Mouse (Mus musculus) heart, adult 2 months (tissue): Measurements from ENCODE around the gene Cpd. TPM values are rescaled to one million over a fixed set of nuclear protein-coding genes. Genes with fewer than 3 reads are reported as not detected.

Experiments
- DNase-seq, 2 experiments: peaks; one replicate each; pipeline ENCODE4 v3.0.0; 2021
- H3K27ac ChIP-seq: fragments of 200-600 bp; 2 replicates; pipeline ENCODE4 v1.8.1; 2022
- H3K27me3 ChIP-seq: fragments of 200-500 bp; 2 replicates; pipeline ENCODE4 v1.6.1; 2012; ENCODE audit warnings: mild to moderate bottlenecking, low read length, inconsistent platforms, mixed read lengths; ENCODE audit not compliant: control insufficient read depth, insufficient read depth
- H3K36me3 ChIP-seq: fragments of 200-500 bp; 2 replicates; pipeline ENCODE4 v1.6.1; 2012; ENCODE audit warnings: low read length, inconsistent platforms; ENCODE audit not compliant: control insufficient read depth, insufficient read depth
- H3K4me1 ChIP-seq: fragments of 200-500 bp; 2 replicates; pipeline ENCODE4 v1.6.1; 2011; ENCODE audit warnings: low read length; ENCODE audit not compliant: control insufficient read depth, insufficient read depth
- H3K4me3 ChIP-seq: fragments of 200-600 bp; 2 replicates; pipeline ENCODE4 v1.8.1; 2022
- H3K79me2 ChIP-seq: fragments of 200-500 bp; replicated peaks from 2 replicates; pipeline ENCODE4 v1.6.1; 2012; ENCODE audit warnings: mild to moderate bottlenecking, inconsistent platforms, low read length, moderate library complexity, mixed read lengths; ENCODE audit not compliant: control insufficient read depth, insufficient read depth
- H3K9ac ChIP-seq: fragments of 200-500 bp; 2 replicates; pipeline ENCODE4 v1.6.1; 2012; ENCODE audit warnings: low read depth, mild to moderate bottlenecking, control low read depth, inconsistent platforms, low read length, mixed read lengths
- CTCF ChIP-seq: fragments of 200-600 bp; IDR thresholded peaks from 2 replicates; pipeline ENCODE4 v1.8.1; 2022; ENCODE audit warnings: antibody characterized with exemption, mild to moderate bottlenecking, moderate library complexity
- EP300 ChIP-seq: fragments of 200-500 bp; IDR thresholded peaks from 2 replicates; pipeline ENCODE4 v1.6.1; 2011; ENCODE audit warnings: low read depth, low read length, control low read depth; ENCODE audit not compliant: insufficient read depth
- POLR2A ChIP-seq: fragments of 200-500 bp; IDR thresholded peaks from 2 replicates; pipeline ENCODE4 v1.6.1; 2011; ENCODE audit warnings: mild to moderate bottlenecking, low read depth, low read length, control low read depth; ENCODE audit not compliant: insufficient read depth
- WGBS: fragments of 180-500 bp; shearing (Covaris S2); methylation state at CpG from one replicate; pipeline ENCODE4 v1.1.7; 2018; 5-methylcytosine and 5-hydroxymethylcytosine counted together
- intact Hi-C: fragments of 180-260 bp; cut with DNase I; formaldehyde crosslinking; loops from one replicate; pipeline ENCODE4 v1.15.1; 2025
- polyA plus RNA-seq: library from polyadenylated mRNA; depleted of rRNA; stranded (reverse); fragments of >200 nt; gene quantifications from 2 replicates; pipeline ENCODE4 v1.2.3, GENCODE M21; 2012
- total RNA-seq, 2 experiments: library from RNA; stranded (reverse); gene quantifications; 2 replicates each; pipeline ENCODE4 v1.2.3; 2021

Gene Cpd
- total and polyA plus RNA-seq, 3 experiments: 16.8 to 39.7 (median 34.8) TPM

GRCm38 (mm10) chr11:76872556-76873234 is 25.9 kb upstream of the Cpd start:
- WGBS: 72% methylated on average over 11 of the region's 11 CpGs
- H3K27ac ChIP-seq: no peak overlapping the region
- no peaks in the 10 kb centered on the region for H3K36me3 ChIP-seq
- H3K79me2 ChIP-seq: no peaks in the 10 kb centered on the region
- intact Hi-C loops: no loop called here
- no peaks in the 10 kb centered on the region for H3K27me3 ChIP-seq
- H3K9ac ChIP-seq: no peak overlapping the region
- H3K4me3 ChIP-seq: no peak overlapping the region
- peaks cover 2% of the 10 kb centered on the region; the same call in 1 of the 2 replicates for H3K4me1 ChIP-seq
- no peak for DNase-seq
- TF ChIP-seq CTCF: 0 out of 2 replicates have a peak, but pooled peaks have one; percentile 3
- TF ChIP-seq EP300: no peak

GRCm38 (mm10) chr11:76861185-76861584 is 14.4 kb upstream of the Cpd start:
- Histone ChIP-seq H3K36me3 (no peaks in the 10 kb centered on the region), H3K9ac (no peak overlapping the region), H3K27me3 (no peaks in the 10 kb centered on the region), H3K4me3 (no peak overlapping the region), H3K4me1 (peaks cover 7% of the 10 kb centered on the region), H3K79me2 (no peaks in the 10 kb centered on the region), H3K27ac (no peak overlapping the region)
- intact Hi-C loops: no loop called here
- DNase-seq: peak in 1 of 2 experiments; percentile 31
- no peak for TF ChIP-seq POLR2A
- TF ChIP-seq CTCF: no peak
- TF ChIP-seq EP300: peak; percentile 66; the same call in 1 of the 2 replicates
- WGBS: 49% methylated on average over 3 of the region's 3 CpGs

- H3K4me3 ChIP-seq: no peak overlapping the region
- no peak overlapping the region for H3K27ac ChIP-seq
- peaks cover 8% of the 10 kb centered on the region for H3K4me1 ChIP-seq
- no peaks in the 10 kb centered on the region for H3K79me2 ChIP-seq
- 53% methylated on average over 5 of the region's 5 CpGs for WGBS
- DNase-seq: no peak
- H3K9ac ChIP-seq: no peak overlapping the region
- no peaks in the 10 kb centered on the region for H3K36me3 ChIP-seq
- no peak for TF ChIP-seq POLR2A
- no peak for TF ChIP-seq EP300
- TF ChIP-seq CTCF: no peak
- no peaks in the 10 kb centered on the region for H3K27me3 ChIP-seq
- intact Hi-C loops: no loop called here
Observed at GRCm38 (mm10) chr11:76859261-76859660, 12.4 kb upstream of the Cpd start.

DNA sequence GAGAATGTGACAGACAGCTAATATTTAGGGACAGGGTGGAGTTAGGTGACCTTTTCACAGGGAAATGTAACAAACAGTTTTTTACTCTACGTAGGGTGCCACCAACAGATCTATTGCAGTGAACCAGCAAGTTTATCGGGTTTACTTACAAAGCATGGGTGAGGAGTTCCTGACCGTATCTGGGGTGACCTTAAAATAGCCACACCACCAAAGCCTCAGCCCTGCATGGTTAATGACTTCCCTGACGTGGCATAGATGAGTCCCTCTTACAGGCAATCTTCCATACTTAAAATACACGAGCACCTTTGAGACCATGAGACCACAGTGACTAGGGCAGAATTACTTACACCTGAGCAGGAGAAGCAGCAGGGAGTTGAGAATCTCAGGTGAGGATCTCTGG is 12.0 kb upstream of the Cpd start:
- H3K79me2 ChIP-seq: no peaks in the 10 kb centered on the region
- no peaks in the 10 kb centered on the region for H3K27me3 ChIP-seq
- no peak for DNase-seq
- H3K9ac ChIP-seq: no peak overlapping the region
- intact Hi-C loops: no loop called here
- TF ChIP-seq CTCF: no peak
- TF ChIP-seq EP300: no peak
- TF ChIP-seq POLR2A: no peak
- 47% methylated on average over 5 of the region's 5 CpGs for WGBS
- no peak overlapping the region for H3K4me3 ChIP-seq
- H3K4me1 ChIP-seq: peaks cover 8% of the 10 kb centered on the region
- peak overlapping the region; percentile 6; the same call in 1 of the 2 replicates for H3K27ac ChIP-seq
- no peaks in the 10 kb centered on the region for H3K36me3 ChIP-seq

DNA sequence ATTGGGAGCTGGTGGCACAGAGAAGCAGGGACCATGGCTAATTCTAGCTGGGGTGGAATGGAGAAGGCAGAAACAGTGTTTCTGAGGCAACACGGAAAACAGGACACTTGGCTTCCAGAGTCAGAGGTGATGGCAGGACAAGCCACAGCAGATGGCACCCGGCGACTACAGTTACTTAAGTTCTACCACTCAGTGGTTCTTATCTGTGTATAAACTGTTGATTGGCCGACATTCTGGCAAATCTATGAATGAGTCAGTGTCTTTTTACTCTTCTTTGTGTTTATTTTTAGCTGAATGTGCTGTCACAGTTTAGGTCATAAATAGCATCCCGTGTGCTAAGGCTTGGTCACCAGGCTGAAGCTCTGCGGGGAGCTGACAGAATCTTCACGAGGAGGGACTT is 10.3 kb upstream of the Cpd start:
- peak in 1 of 2 experiments; percentile 41 for DNase-seq
- H3K27me3 ChIP-seq: no peaks in the 10 kb centered on the region
- intact Hi-C loops: no loop called here
- H3K36me3 ChIP-seq: no peaks in the 10 kb centered on the region
- H3K9ac ChIP-seq: no peak overlapping the region
- TF ChIP-seq CTCF (peak; percentile 35), POLR2A (no peak)
- WGBS: 20% methylated on average over 7 of the region's 7 CpGs
- peak overlapping the region; percentile 64 for H3K27ac ChIP-seq
- H3K79me2 ChIP-seq: no peaks in the 10 kb centered on the region
- no peak overlapping the region for H3K4me3 ChIP-seq
- peaks cover 8% of the 10 kb centered on the region for H3K4me1 ChIP-seq

GRCm38 (mm10) chr11:76856601-76857000 is 9.8 kb upstream of the Cpd start:
- no peak overlapping the region for H3K4me3 ChIP-seq
- peak overlapping the region; percentile 64 for H3K27ac ChIP-seq
- H3K79me2 ChIP-seq: no peaks in the 10 kb centered on the region
- H3K27me3 ChIP-seq: no peaks in the 10 kb centered on the region
- no peaks in the 10 kb centered on the region for H3K36me3 ChIP-seq
- H3K4me1 ChIP-seq: peaks cover 8% of the 10 kb centered on the region
- no peak overlapping the region for H3K9ac ChIP-seq
- DNase-seq: no peak
- intact Hi-C loops: no loop called here
- whole genome bisulfite sequencing: 68% methylated on average over 2 of the region's 2 CpGs
- TF ChIP-seq POLR2A: no peak
- TF ChIP-seq EP300: no peak
- no peak for TF ChIP-seq CTCF
